29 mouse cellular contexts compared by ENCODE assay signal in genomic region chr12:30161731-30162406, GRCm38 (mm10). TPM values are rescaled to one million over a fixed set of nuclear protein-coding genes. Genes with fewer than 3 reads are reported as not detected.
"Had no signal": no experiment of that assay in that cellular context is flagged by ENCODE, and none has a peak within 500 bp of the region (broad histone marks: within the 10 kb centered on the region; RNA-seq: fewer than 3 reads in every experiment).

No protein-coding gene starts in this region.

- ATAC-seq: forebrain, embryonic 16.5 days; hindbrain, embryonic 16.5 days; inflammation-experienced regulatory T-cells, adult 6 months; intestine, embryonic 15.5 days; intestine, postnatal 0 days had no signal

- H3K4me2 ChIP-seq: heart, embryonic 12.5 days; hindbrain, embryonic 12.5 days; hindbrain, embryonic 14.5 days; intestine, embryonic 15.5 days; limb, embryonic 12.5 days; liver, embryonic 11.5 days; liver, embryonic 13.5 days; liver, embryonic 15.5 days had no signal

- H3K4me1 ChIP-seq: hindbrain, embryonic 10.5 days; hindbrain, embryonic 12.5 days; limb, embryonic 10.5 days; limb, embryonic 12.5 days; liver, embryonic 13.5 days; liver, embryonic 15.5 days had no signal

- H3K27ac ChIP-seq: gastrocnemius, adult 2 months; heart, embryonic 10.5 days; hindbrain, embryonic 10.5 days; hindbrain, embryonic 12.5 days; hindbrain, embryonic 14.5 days; intestine, embryonic 15.5 days; layer of hippocampus, adult 2 months; left cerebral cortex, adult 2 months; limb, embryonic 10.5 days; limb, embryonic 12.5 days; liver, embryonic 13.5 days; liver, embryonic 15.5 days had no signal

- DNase-seq: gastrocnemius, adult 2 months; gastrocnemius, postnatal 10 days; gastrocnemius, postnatal 25 days; heart, adult 18-20 months; heart, postnatal 10 days; heart, postnatal 4 days; kidney, adult 8-10 months; kidney, postnatal 36 days; liver; liver, embryonic 13.5 days had no signal

- H3K4me3 ChIP-seq: gastrocnemius, adult 2 months; heart, embryonic 10.5 days; heart, embryonic 12.5 days; hindbrain, embryonic 10.5 days; hindbrain, embryonic 12.5 days; intestine, embryonic 15.5 days; layer of hippocampus, adult 2 months; left cerebral cortex, adult 2 months; limb, embryonic 10.5 days; limb, embryonic 12.5 days; liver, embryonic 13.5 days; liver, embryonic 15.5 days had no signal

- H3K9ac ChIP-seq: heart, embryonic 12.5 days; hindbrain, embryonic 12.5 days; hindbrain, embryonic 14.5 days; intestine, embryonic 15.5 days; limb, embryonic 12.5 days; liver, embryonic 13.5 days; liver, embryonic 15.5 days had no signal

- H3K27me3 ChIP-seq: heart, embryonic 12.5 days; hindbrain, embryonic 12.5 days; intestine, embryonic 15.5 days; limb, embryonic 12.5 days; liver, embryonic 13.5 days; liver, embryonic 15.5 days had no signal

- H3K36me3 ChIP-seq: heart, embryonic 10.5 days; heart, embryonic 12.5 days; hindbrain, embryonic 10.5 days; hindbrain, embryonic 12.5 days; intestine, embryonic 15.5 days; limb, embryonic 10.5 days; limb, embryonic 12.5 days; liver, embryonic 13.5 days; liver, embryonic 15.5 days had no signal

- H3K9me3 ChIP-seq: heart, embryonic 12.5 days; hindbrain, embryonic 12.5 days; intestine, embryonic 15.5 days; limb, embryonic 10.5 days; limb, embryonic 12.5 days; liver, embryonic 13.5 days; liver, embryonic 15.5 days had no signal

RNA-seq across cellular contexts. Expression of gene Tpo, which starts 29.4 kb away (rescaled TPM):
- polyA plus RNA-seq: heart, embryonic 10.5 days; heart, embryonic 14.5 days; heart, embryonic 16.5 days; hindbrain, embryonic 10.5 days; hindbrain, embryonic 12.5 days; inflammation-experienced regulatory T-cells, adult 6 months; intestine, postnatal 0 days; limb, embryonic 10.5 days; limb, embryonic 12.5 days; limb, embryonic 14.5 days; liver, embryonic 11.5 days; liver, embryonic 13.5 days; liver, embryonic 15.5 days had no signal
